Mouse (Mus musculus): ENCODE results near the gene Nabp2.

Nabp2 gene

DNA sequence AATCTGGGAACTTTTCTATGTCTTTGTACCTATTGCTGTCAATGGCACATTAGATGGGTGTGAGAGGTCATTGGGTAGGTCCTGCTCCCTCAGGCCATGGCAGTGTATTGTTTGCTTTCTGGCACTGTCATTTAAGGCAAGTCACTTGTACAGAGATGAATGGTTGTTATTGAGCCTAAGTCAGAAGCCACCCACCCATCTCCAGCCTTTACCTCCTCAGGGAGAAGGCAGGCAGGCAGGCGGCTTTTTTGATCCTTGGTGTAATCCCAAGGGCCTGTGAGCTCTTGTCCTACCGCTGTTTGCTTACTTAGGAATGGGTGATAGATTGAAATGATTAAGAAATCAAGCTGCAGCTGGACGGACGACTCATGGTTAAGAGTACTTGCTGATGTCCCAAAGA lies 18.2 kb upstream of the Nabp2 start:
- DNase-seq (ENCODE audit: low spot score): no peak

- DNase-seq (ENCODE audit: low spot score): no peak
Observed at GRCm38 (mm10) chr10:128429052-128429451, 17.8 kb upstream of the Nabp2 start.

- DNase-seq (ENCODE audit: low spot score): no peak
Observed at GRCm38 (mm10) chr10:128425260-128425659, 14.0 kb upstream of the Nabp2 start.

DNA sequence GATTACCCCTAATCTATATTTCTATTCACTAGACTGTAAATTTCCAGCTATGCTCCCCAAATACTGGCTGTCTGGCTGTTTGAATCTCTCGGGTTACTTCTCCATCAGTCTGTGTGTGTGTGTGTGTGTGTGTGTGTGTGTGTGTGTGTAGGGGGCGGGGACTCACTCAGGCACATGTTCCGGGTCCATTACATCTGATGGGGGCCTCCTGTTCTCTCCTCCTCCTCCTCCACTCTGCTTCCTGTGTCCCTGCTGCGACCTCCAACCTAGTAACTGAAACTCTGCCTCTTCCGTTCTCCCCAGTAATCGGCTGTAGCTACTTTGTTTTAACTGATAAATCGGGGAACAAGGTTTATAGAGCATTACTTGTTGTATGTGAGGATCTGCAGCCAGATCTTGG lies 13.3 kb upstream of the Nabp2 start:
- DNase-seq (ENCODE audit: low spot score): no peak

GRCm38 (mm10) chr10:128422426-128422825 lies 11.1 kb upstream of the Nabp2 start:
- DNase-seq (ENCODE audit: low spot score): no peak

DNA sequence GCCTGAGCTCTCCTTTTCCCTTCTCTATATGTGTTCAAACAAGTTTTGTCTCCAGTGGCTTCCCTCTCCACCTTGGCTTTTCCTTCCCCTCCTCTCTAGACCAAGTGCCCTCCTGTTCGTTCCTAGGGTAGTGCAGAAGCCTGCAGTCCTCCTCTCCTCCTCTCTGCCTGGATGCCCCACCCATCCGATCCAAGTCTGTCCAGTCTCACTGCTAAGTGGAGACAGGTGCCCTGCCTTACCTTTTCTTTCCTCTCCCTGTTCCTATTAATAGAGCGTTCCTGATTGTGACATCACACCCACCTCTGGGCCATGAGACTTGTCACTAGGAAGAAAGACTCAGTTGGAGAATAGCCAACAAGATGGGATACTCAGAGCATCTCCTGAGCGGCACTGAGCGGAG lies 3.6 kb upstream of the Nabp2 start:
- no peak for DNase-seq (ENCODE audit: low spot score)

- DNase-seq (ENCODE audit: low spot score): no peak
Observed at GRCm38 (mm10) chr10:128413076-128413475, 1.8 kb upstream of the Nabp2 start.

DNA sequence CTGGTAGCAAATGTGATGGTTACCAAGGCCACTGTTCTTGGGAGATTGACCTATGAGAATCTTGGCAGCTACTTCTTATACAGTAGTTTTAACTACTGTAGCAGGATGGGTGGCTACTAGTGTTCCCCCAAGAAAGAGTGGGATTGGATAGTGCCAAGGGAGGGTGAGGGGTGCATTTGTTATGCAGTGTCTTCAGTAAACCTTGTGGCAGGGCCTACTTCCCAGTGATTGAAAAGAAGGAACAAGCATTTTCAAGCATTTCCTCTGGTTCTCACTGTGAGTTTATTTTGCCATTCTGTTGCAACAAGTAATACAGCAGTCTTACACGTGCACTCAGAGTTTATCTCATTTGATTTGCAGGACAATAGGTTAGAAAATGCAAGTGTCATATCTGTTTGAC lies 1.3 kb upstream of the Nabp2 start:
- no peak for DNase-seq (ENCODE audit: low spot score)

- DNase-seq (ENCODE audit: low spot score): no peak
Observed at GRCm38 (mm10) chr10:128412055-128412381, 726 bp upstream of the Nabp2 start.

GRCm38 (mm10) chr10:128410560-128410845 lies 789 bp downstream of the Nabp2 start:
- DNase-seq (ENCODE audit: low spot score): no peak

GRCm38 (mm10) chr10:128409692-128410559 lies 1.4 kb downstream of the Nabp2 start:
- peak; percentile 89 for DNase-seq (ENCODE audit: low spot score)

GRCm38 (mm10) chr10:128408591-128409535 lies 2.4 kb downstream of the Nabp2 start:
- DNase-seq (ENCODE audit: low spot score): no peak

GRCm38 (mm10) chr10:128403931-128404330 lies 7.4 kb downstream of the Nabp2 start:
- no peak for DNase-seq (ENCODE audit: low spot score)

DNA sequence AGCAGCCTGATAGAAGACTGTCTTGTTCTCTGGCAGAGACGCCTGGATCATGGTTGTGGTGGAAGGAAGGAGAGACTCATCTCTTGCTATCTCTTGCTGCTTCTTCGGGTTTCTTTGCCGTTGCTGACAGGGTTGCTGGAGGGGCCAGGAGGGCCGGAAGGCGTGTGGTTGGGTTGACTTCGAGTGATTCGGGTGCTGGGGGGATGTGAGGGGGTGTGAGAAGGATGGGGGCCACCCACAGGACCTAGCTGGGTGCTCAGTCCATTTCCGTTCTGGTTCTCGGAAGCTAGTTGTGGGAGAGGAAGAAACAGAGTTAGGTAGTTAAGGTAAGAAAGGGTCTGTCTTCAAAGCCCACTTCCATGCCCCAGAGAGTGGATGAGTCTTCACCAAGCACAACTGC lies 9.7 kb downstream of the Nabp2 start:
- no peak for DNase-seq (ENCODE audit: low spot score)

DNA sequence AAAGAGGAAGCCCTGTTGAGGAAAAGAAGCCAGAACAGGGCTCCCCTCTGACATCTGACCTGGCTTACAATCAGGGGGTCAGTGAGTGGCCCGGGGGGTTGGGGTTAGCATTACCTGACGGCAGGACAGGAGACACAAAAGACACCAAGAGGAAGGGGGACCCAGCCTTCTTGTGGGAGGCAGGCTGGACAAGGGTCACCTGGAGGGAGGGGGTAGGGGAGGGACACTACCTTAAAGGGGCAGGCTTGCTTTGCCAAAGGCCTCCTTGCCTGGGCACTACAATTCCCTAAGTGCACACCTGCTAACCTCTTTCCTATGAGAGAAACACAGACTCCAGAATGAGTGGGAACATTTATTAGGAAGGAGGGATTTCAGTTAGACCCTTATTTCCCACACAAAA lies 10.2 kb downstream of the Nabp2 start, which contains the start of gene Slc39a5:
TSS of gene Slc39a5 (minus strand) at position 174 of the 400 bp plus-strand sequence.
- DNase-seq (ENCODE audit: low spot score): no peak

DNA sequence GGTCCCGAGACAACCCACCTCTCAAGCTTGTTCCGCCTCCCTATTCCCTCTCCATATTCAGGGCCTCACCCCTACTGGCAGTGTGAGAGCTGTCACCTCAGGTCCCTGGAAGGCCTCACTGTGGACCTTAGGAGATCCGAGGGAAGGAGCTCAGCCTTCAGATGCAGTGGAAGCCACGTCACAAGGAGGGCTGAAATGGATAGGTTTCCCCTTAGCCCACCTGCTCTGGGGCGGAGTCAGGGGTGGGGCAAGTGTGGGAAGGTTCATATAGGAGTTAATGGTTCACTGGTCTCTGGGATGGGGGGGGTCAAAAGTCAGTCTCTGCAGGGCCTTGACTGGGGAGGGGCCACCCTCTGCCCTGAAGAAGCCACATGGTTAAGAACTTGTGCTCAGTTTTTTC lies 11.0 kb downstream of the Nabp2 start:
- DNase-seq (ENCODE audit: low spot score): no peak

GRCm38 (mm10) chr10:128397466-128397865 lies 13.8 kb downstream of the Nabp2 start:
- no peak for DNase-seq (ENCODE audit: low spot score)

DNA sequence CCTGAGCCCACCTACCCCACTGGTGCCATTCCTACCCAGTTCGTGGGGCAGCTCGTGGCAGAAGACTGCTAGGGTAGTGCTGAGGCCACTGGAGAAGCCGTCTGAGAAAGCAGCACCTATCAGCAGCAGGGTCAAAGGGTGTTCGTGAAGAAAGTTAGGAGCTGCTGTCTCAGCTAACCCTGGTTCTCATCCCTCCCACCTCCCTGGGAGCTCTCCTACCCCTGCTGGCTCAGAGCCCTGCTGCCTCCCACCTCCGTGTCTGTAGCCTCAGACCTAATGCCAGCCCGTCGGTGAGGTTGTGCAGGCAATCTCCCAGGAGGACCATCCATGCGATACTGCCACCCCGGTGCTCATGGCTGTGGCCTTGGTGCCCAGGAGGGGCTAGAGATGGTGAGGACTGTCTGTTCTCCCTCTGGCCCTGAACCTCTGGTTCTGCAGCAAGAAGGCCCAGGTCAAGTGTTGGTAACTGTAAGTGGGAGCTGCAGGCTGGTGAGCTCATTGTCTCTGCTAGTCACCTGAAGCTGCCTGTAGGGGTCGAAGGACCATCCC lies 14.5 kb downstream of the Nabp2 start:
- no peak for DNase-seq (ENCODE audit: low spot score)

- DNase-seq (ENCODE audit: low spot score): no peak
Observed at GRCm38 (mm10) chr10:128396017-128396673, 15.1 kb downstream of the Nabp2 start.

- no peak for DNase-seq (ENCODE audit: low spot score)
Observed at GRCm38 (mm10) chr10:128391850-128392249, 19.4 kb downstream of the Nabp2 start.

GRCm38 (mm10) chr10:128390366-128390765 lies 20.9 kb downstream of the Nabp2 start:
- DNase-seq (ENCODE audit: low spot score): no peak

DNA sequence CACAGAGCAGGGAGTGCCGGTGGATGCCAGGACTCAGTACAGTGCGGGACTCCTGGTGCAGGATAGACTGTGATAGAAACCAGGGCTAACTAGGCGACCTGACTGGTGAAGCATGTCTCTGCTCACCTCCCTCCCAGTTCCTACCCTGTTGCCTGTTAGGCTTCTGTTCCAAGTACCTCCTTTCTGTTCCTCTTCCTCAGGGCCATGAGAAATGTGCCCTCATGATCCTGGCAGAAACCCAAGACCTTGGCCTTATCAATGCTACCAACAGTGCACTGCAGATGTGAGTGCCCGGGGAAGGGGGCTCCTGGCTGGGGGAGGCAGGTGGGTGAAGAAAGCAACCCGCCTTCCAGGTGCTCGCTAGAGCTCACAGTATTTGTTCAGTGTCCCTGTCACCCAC lies 21.7 kb downstream of the Nabp2 start:
- DNase-seq (ENCODE audit: low spot score): no peak

Measured in ovary, postnatal 10 days (tissue).